Mouse (Mus musculus) heart, postnatal 0 days (tissue): ENCODE measurements around the gene Alg11.

ENCODE experiments used
- CTCF ChIP-seq: IDR thresholded peaks from 2 replicates; pipeline ENCODE4 v1.5.1; 2016; ENCODE audit warnings: antibody characterized with exemption, control low read depth, low read depth
- EP300 ChIP-seq: IDR thresholded peaks from 2 replicates; pipeline ENCODE4 v1.6.1; 2016; ENCODE audit warnings: antibody characterized with exemption, low read depth

GRCm38 (mm10) chr8:22025241-22025640 lies 35.3 kb upstream of the Alg11 start:
- no peak for TF ChIP-seq CTCF
- TF ChIP-seq EP300, result no peak
